Mouse (Mus musculus): Measurements from ENCODE around the gene Olfr1247.
"Not testable (repeated sequence)": the region's sequence is repeated elsewhere in the genome, so short reads cannot be mapped to it uniquely, and the experiment has no call there.

The Olfr1247 gene

DNA sequence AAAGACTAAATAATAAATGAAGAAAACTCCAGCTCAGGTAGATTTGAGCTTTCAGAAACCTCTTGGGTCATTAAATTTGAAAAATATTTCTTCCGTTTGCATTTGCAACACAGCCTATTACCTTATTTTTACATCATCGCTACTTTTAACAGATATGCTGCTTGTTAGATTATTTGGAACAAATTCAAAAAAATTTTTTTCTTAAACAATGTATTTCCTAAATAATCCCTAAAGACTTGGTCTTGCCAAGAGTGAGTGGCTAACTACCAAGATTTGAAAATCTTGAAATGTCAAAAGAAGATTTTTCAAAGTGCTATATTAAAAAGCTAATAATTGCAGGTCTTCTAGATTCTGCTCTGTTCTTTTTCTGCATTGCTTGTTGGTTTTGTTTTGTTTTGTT lies at the start of gene Olfr1247:
Gene Olfr1247, minus strand, starts transcription at position 101 of the 400 bp plus-strand sequence.
- no peak for DNase-seq (ENCODE audit: extremely low spot score, low spot score)

DNA sequence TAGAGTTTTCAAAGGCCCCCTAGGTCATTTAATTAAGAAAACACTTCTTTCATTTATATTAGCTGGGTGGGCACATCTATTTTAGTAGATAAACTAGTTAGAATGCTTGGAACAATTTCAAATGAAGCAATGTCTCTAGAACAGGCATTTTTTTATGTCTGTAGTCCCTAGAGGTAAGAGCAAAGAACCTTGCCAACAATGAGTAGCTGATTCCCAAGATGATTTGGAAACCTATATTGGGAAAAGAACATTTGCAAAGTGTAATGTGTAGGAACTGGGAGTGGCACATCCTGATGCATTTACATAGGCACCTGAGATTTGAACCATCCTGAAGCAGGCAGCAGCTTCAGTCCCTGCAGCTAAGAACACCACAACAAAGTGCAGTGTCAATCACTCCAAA lies 47.4 kb upstream of the Olfr1247 start, which contains the start of gene Olfr1250:
Gene Olfr1250, minus strand, starts transcription at position 101 of the 400 bp plus-strand sequence.
- no peak for DNase-seq (ENCODE audit: extremely low spot score, low spot score)

DNA sequence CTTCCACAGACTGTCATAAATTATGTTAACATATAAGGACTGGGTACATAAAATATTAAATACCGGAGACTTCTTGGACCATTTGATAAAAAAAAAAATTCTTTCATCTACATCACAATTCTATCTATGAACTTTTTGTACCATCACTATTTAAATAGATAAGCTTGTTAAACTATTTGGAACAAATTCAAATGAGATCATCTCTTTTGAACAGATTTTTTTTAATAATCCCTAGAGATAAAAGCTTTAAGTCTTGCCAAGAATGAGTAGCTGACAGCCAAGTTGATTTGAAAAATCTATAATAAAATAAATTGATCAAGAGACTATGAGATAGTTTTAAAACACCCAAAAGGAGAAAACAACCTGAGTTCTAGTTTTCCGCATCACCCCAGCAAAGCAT lies 21.0 kb upstream of the Olfr1247 start, which contains the start of gene Olfr1249:
Gene Olfr1249, minus strand, starts transcription at position 101 of the 400 bp plus-strand sequence.
- DNase-seq (ENCODE audit: extremely low spot score, low spot score): no peak

DNA sequence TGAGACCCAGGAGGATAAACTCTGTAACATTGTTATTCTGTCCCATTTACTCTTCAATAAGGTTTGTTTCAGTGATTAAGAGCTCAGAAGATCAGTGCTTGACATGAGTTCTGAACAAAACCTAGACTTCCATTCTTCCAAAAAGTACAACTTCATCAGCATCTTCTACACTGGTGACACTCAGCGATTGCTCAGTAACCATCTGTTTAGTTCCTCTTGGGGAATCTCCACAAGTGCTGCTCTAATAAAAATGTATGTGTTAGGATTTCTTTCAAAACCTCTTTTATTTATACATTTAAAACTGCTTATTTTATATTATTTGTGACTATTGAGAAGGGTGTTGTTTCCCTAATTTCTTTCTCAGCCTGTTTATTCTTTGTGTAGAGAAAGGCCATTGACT lies 4.2 kb upstream of the Olfr1247 start, which contains the start of gene Olfr1248:
Gene Olfr1248, minus strand, starts transcription at position 101 of the 400 bp plus-strand sequence.
- DNase-seq (ENCODE audit: extremely low spot score, low spot score): not testable (repeated sequence)

DNA sequence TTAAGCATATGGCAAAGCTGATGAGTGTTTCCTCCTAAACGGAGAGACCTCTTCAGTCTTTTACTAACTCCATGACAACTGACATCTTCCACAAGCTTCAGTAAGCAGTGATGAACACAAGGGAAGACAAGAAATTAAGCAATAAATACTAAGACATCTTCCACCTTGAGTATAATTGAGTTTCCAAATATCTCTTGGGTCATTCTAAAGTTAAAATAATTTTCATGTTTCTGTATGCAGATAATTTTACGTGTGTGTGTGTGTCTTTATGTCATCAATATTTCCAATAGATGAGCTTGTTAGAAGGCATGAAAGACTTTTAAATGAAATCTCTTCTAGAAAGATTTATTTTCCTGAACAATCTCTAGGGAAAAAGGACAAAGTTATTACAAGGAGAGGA lies 20.9 kb downstream of the Olfr1247 start, which contains the start of gene Olfr1246:
Gene Olfr1246, minus strand, starts transcription at position 101 of the 400 bp plus-strand sequence.
- DNase-seq (ENCODE audit: extremely low spot score, low spot score): no peak

DNA sequence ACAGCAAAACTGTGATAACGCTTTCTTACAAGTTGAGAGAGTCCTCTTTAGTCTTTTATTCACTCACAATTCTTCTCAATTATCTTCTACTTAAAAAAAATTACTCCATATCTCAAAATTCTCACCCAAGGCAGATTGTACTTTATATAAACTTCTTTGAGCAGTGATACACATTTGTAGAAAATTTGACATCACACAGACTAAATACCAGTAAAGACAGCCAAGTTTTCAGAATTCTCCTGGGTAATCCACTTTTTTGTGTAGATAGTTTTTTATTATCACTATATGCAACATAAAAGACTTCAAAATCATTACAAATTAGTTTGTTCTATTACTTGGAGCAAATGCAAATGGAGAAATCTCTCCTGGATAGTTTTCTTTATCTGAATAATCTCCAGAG lies 35.6 kb downstream of the Olfr1247 start, which contains the start of gene Olfr1245:
Gene Olfr1245, minus strand, starts transcription at position 101 of the 400 bp plus-strand sequence.
- DNase-seq (ENCODE audit: extremely low spot score, low spot score): no peak

DNA sequence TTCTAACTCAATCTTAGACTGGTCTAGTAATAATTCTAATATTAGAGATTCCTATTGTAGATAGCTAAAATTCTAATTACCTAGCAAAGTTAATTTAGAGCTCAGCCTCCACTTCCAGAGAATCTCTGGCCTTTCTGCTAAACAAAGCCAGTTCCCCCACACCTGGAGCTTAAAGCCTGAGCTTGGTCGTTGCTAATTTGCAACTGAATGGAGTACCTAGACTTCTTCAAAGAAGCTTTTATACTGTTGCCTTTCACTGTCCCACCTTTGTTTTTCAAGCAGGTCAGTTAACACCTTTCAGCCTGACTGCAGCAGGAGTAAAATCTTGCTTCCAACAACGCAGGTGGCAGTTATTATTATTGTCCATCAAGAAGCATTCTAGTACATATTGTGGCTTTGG lies 51.2 kb downstream of the Olfr1247 start:
- not testable (repeated sequence) for DNase-seq (ENCODE audit: extremely low spot score, low spot score)
